Mouse (Mus musculus) heart, postnatal 0 days (tissue): ENCODE data around the gene Cpa1.

Experiments
- CTCF ChIP-seq: IDR thresholded peaks from 2 replicates; pipeline ENCODE4 v1.5.1; 2016; ENCODE audit warnings: antibody characterized with exemption, control low read depth, low read depth
- EP300 ChIP-seq: IDR thresholded peaks from 2 replicates; pipeline ENCODE4 v1.6.1; 2016; ENCODE audit warnings: antibody characterized with exemption, low read depth

DNA sequence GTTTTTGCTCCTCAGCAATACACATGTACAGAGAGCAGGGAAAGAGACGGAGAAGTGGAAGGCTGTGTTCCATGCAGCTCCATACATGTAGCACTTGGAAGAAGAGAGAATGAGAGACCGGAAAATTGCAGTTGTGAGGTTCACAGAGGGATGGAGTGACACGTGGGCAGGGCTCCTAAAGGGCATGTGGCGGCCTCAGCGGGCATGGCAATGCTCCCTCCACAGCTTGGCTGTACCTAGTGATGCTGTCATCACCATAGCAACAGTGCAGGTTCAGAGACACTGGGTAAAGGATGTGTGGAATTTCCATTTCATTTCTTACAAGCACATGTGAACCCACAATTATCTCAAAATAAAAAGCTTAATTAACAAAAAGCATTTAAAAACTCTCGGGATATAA lies 39.5 kb downstream of the Cpa1 start:
- no peak for TF ChIP-seq CTCF
- TF ChIP-seq EP300: no peak
